Mouse (Mus musculus): Measurements from ENCODE around the gene Cldn9.

Gene Cldn9

DNA sequence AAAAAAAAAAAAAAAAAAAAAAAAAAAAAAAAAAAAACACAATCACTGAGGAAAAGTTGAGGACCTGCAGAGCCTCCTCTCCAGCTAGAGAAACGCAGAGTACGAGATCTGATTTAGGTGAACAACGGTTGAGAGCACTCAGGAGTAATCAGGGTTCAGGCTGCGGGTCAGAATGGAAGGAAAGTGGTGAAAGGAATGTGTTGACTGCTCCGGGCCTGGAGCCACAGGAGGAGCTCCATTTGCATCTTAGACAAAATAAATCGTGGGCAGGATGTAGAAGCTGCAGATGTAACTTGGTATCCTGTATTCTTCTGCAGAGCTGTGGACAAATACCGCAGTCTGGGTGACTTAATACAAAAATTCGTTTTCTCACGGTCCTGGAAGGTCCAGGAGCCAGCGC, 37.9 kb downstream of the Cldn9 start:
- DNase-seq (ENCODE audit: low spot score), result no peak

- no peak for DNase-seq (ENCODE audit: low spot score)
Measured at GRCm38 (mm10) chr17:23644613-23645495, 39.0 kb downstream of the Cldn9 start, which contains the start of gene Mmp25. TSS of gene Mmp25 (minus strand) at chr17:23645277.

All from ovary, postnatal 36 days (tissue).